Mouse (Mus musculus) neural tube, embryonic 14.5 days (tissue): Measurements from ENCODE around the gene Ddx43. TPM values are rescaled to one million over a fixed set of nuclear protein-coding genes. Genes with fewer than 3 reads are reported as not detected.

Source experiments
- ATAC-seq: fragments of 200-750 bp; cut with Nextera tagmentation; 2 replicates; pipeline ENCODE4 v1.8.0; 2017; ENCODE audit warnings: low read depth, mild to moderate bottlenecking, moderate TSS enrichment, moderate library complexity
- H3K27ac ChIP-seq: fragments of 300-500 bp; sonication (generic); 2 replicates; pipeline ENCODE4 v1.5.1; 2014; ENCODE audit warnings: low read depth, mild to moderate bottlenecking, control low read depth, low read length, moderate library complexity, mixed read lengths
- H3K27me3 ChIP-seq: fragments of 300-500 bp; sonication (generic); 2 replicates; pipeline ENCODE4 v1.6.1; 2014; ENCODE audit warnings: low read length; ENCODE audit not compliant: control insufficient read depth, insufficient read depth
- H3K36me3 ChIP-seq: fragments of 300-500 bp; sonication (generic); 2 replicates; pipeline ENCODE4 v1.6.1; 2014; ENCODE audit warnings: low read length, mixed read lengths; ENCODE audit not compliant: control insufficient read depth, insufficient read depth
- H3K4me1 ChIP-seq: fragments of 300-500 bp; sonication (generic); 2 replicates; pipeline ENCODE4 v1.6.1; 2014; ENCODE audit warnings: low read length; ENCODE audit not compliant: control insufficient read depth, insufficient read depth
- H3K4me2 ChIP-seq: fragments of 300-500 bp; sonication (generic); 2 replicates; pipeline ENCODE4 v1.6.1; 2014; ENCODE audit warnings: mild to moderate bottlenecking, low read depth, low read length, control low read depth
- H3K4me3 ChIP-seq: fragments of 300-500 bp; sonication (generic); 2 replicates; pipeline ENCODE4 v1.5.1; 2014; ENCODE audit warnings: low read depth, low read length, control low read depth, mixed read lengths
- H3K9ac ChIP-seq: fragments of 300-500 bp; sonication (generic); replicated peaks from 2 replicates; pipeline ENCODE4 v1.6.1; 2014; ENCODE audit warnings: low read depth, mild to moderate bottlenecking, control low read depth, low read length, mixed read lengths
- H3K9me3 ChIP-seq: fragments of 300-500 bp; sonication (generic); 2 replicates; pipeline ENCODE4 v1.6.1; 2016; ENCODE audit warnings: low read length; ENCODE audit not compliant: control insufficient read depth
- WGBS: fragments of 180-500 bp; shearing (Covaris S2); extraction: QIAGEN DNeasy Blood & Tissue Kit; methylation state at CpG from one replicate; pipeline ENCODE4 v1.1.7; 2014; 5-methylcytosine and 5-hydroxymethylcytosine counted together
- polyA plus RNA-seq: library from polyadenylated mRNA; unstranded; fragments of >200 nt; fragmentation: Nextera tagmentation; extraction: Ambion mirVana; gene quantifications from 2 replicates; pipeline ENCODE4 v1.2.1, GENCODE M21; 2014

Ddx43 gene
- polyA plus RNA-seq, 1 experiment from 2014 or later, result 0.59 TPM

DNA sequence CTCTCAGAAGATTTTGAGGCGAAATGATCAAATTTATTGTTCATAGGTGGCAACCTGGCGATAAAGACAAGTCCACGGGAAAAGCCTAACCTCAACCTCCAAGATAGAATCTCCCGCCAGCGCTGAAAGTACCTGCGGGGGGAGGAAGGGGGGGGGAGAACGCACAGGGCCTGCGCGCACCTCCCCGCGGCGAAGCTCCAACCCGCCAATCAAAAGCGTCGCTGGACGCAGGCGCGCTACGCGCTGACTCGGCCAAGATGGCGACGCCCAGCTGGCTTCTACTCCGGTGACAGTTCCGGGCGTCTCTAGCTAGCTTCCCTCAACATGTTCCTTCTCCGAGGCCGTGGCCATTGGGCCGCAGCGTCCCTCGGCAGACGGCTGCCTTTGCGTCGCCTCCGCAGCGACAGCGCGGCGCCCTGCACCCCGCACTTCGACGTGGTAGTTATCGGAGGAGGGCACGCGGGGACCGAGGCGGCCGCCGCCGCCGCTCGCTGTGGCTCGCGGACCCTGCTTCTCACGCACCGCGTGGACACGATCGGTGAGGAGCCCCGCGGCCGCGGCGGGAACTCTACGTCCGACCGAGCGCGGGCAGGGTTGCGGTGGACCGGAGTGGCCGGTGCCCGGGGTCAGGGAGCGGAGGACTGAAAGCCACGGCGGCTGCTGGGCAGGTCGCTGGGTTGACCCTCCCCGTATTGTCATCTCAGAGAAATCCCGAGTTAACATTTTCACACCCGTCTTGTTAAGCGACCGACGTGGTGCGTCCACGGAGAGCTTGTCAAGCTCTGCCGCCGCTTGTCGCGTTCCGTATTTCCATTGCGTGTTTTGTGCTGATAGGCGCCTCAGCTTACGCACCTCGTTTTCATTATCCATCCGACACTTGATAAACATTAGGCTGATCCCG, 52.6 kb downstream of the Ddx43 start, which contains the start of the genes Mto1 and Gm17324:
TSS of gene Mto1 (plus strand) at position 236 of the 901 bp plus-strand sequence.
TSS of gene Gm17324 (minus strand) at position 814 of the 901 bp plus-strand sequence.
- Histone ChIP-seq H3K4me3 (peak within 1 kb of the TSS; percentile 100), H3K4me1 (peaks cover 10% of the 10 kb centered on the region; the same call in 1 of the 2 replicates), H3K27me3 (peaks cover 16% of the 10 kb centered on the region), H3K9me3 (no peaks in the 10 kb centered on the region), H3K9ac (peak within 1 kb of the TSS; percentile 91), H3K27ac (peak within 1 kb of the TSS; percentile 93), H3K36me3 (peaks cover 16% of the 10 kb centered on the region), H3K4me2 (peak within 1 kb of the TSS; percentile 69)
- WGBS, result under 1% methylated on average over 96 of the region's 96 CpGs
- peak; percentile 92 for ATAC-seq

DNA sequence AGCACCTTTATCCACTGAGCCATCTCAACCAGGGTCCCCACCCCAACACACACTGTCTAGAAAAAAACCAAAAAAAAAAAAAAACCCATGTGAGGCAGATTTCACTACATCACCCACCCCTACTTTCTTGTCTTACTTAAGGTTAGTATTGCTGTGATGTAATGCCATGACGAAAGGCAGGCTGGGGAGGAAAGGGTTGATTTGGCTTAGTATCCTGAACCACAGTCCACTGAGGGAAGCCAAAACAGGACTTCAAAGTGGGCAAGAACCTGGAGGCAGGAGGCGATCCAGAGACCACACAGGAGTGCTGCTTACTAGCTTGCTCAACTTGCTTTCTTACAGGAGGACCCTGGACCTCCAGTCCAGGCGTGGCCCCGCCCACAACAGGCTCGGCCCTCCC, 54.8 kb downstream of the Ddx43 start:
- Histone ChIP-seq H3K36me3 (peaks cover 22% of the 10 kb centered on the region), H3K9ac (no peak overlapping the region), H3K27ac (no peak overlapping the region), H3K4me3 (no peak overlapping the region), H3K4me1 (peaks cover 10% of the 10 kb centered on the region; the same call in 1 of the 2 replicates), H3K4me2 (no peak overlapping the region), H3K27me3 (peaks cover 4% of the 10 kb centered on the region), H3K9me3 (no peaks in the 10 kb centered on the region)
- no peak for ATAC-seq
- WGBS, result 83% methylated on average over 5 of the region's 5 CpGs

DNA sequence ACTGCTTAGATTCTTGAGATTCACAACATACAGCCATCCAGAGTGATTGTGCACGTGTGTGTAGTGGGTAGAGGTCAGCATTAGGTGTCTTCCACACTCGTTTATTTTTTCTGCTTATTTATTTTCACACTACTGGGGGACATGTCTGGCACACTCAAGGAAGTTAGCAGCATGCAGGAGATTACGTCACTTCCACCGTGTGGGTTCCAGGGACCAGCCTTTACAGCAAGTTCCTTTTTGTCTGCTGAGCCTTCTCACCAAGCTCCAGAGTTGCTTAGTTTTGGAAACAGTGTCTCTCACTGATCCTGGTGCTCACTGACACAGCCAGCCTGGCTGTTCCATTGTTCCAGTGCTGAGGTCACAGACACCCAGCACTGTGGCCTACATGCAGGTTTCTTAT, 55.8 kb downstream of the Ddx43 start:
- Histone ChIP-seq H3K9ac (no peak overlapping the region), H3K4me3 (no peak overlapping the region), H3K4me2 (no peak overlapping the region), H3K27ac (no peak overlapping the region), H3K4me1 (peaks cover 10% of the 10 kb centered on the region; the same call in 1 of the 2 replicates), H3K36me3 (peaks cover 22% of the 10 kb centered on the region), H3K27me3 (no peaks in the 10 kb centered on the region), H3K9me3 (no peaks in the 10 kb centered on the region)
- 78% methylated on average over 4 of the region's 4 CpGs for WGBS
- no peak for ATAC-seq

DNA sequence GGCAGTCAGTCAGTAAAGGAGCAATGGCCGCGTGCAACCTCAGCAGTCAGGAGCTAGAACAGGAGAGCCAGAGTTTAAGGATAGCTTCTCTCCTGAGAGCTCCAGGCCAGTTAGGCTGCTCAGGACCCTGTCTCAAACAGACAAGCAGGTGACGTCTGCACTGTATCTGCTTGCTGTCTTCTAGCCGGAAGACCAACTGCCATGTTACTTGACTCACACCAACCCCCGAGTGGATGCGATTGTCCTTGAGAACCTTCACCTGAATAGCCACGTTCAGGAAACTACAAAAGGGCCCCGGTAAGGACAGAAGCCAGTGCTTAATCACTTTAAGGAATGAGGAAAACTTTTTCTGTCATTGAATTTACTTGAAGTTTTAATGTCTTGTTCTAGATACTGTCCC, 61.4 kb downstream of the Ddx43 start:
- no peak for ATAC-seq
- Histone ChIP-seq H3K9me3 (no peaks in the 10 kb centered on the region), H3K36me3 (peaks cover 35% of the 10 kb centered on the region), H3K27ac (no peak overlapping the region), H3K4me1 (no peaks in the 10 kb centered on the region), H3K4me2 (no peak overlapping the region), H3K9ac (no peak overlapping the region), H3K4me3 (no peak overlapping the region), H3K27me3 (no peaks in the 10 kb centered on the region)
- 94% methylated on average over 8 of the region's 8 CpGs for WGBS

DNA sequence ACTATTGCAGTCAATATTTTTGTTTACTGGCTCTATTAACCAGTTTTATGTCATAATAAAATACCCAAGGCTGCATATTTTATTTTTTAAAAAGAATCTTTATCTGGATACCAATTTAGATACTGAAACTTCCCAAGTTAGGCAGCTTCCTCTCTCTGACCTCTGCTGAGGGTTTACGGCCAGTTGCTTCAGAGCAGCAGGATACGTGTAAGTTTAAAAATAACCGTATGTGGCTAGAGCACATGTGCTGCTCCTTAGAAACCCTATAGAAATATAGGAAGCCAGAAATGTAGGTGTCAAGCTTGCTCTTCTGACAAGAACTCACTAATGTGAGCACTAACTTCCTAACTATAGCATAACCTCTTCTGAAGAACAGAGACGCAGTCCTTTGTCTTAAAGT, 67.8 kb downstream of the Ddx43 start:
- Histone ChIP-seq H3K27ac (no peak overlapping the region), H3K4me3 (no peak overlapping the region), H3K9me3 (no peaks in the 10 kb centered on the region), H3K4me2 (no peak overlapping the region), H3K9ac (no peak overlapping the region), H3K4me1 (no peaks in the 10 kb centered on the region), H3K36me3 (peaks cover 31% of the 10 kb centered on the region), H3K27me3 (no peaks in the 10 kb centered on the region)
- no peak for ATAC-seq
- 92% methylated on average over 4 of the region's 4 CpGs for WGBS

DNA sequence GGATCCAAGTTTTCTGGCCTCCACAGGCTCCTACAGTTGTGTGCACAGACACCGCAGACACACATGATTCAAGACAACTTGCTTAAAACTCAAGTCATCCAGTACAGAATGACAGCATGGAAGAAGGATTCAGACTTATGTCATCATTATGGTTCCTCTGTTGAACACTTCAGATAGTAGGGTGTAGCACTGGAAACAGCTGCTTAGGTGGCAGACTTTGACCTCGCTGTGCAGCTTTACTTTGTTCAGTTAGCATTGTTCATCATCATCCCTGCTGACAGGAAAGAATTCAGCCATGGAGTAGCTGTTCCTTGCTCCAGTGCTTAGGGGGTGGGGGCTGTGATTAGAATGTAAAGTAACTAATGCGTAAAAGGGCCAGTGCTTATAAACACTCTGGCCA, 70.1 kb downstream of the Ddx43 start:
- 92% methylated on average over 3 of the region's 3 CpGs for WGBS
- H3K36me3 ChIP-seq, result peaks cover 41% of the 10 kb centered on the region

More for the DNA sequence above, 70.1 kb downstream of the Ddx43 start:
- no peaks in the 10 kb centered on the region for H3K4me1 ChIP-seq
- H3K4me3 ChIP-seq, result no peak overlapping the region
- H3K27me3 ChIP-seq, result no peaks in the 10 kb centered on the region
- no peak overlapping the region for H3K4me2 ChIP-seq
- no peak for ATAC-seq
- H3K9ac ChIP-seq, result no peak overlapping the region
- no peak overlapping the region for H3K27ac ChIP-seq
- no peaks in the 10 kb centered on the region for H3K9me3 ChIP-seq

Other genes starting within 250 kb of the Ddx43 start
- gene Gsta4, start 213.0 kb upstream of the Ddx43 start, polyA plus RNA-seq, result 34.4 and 34.9 TPM in 2 replicates
- not detected in 2 replicates for gene Gsta1, start 165.1 kb upstream of the Ddx43 start, polyA plus RNA-seq
- gene Gm3776, start 138.6 kb upstream of the Ddx43 start, polyA plus RNA-seq, result not detected in 2 replicates
- gene Gm10639, start 105.9 kb upstream of the Ddx43 start, polyA plus RNA-seq, result not detected in 2 replicates
- gene Omt2a, start 81.0 kb upstream of the Ddx43 start, polyA plus RNA-seq, result not detected in 2 replicates
- not detected in 2 replicates for gene Omt2b, start 68.2 kb upstream of the Ddx43 start, polyA plus RNA-seq
- gene Gsta2, start 40.0 kb upstream of the Ddx43 start, polyA plus RNA-seq, result not detected in 2 replicates
- 3.1 and 5.9 TPM in 2 replicates for gene Dppa5a, start 27.6 kb upstream of the Ddx43 start, polyA plus RNA-seq
- 4.1 and 4.9 TPM in 2 replicates for gene Ooep, start 17.1 kb upstream of the Ddx43 start, polyA plus RNA-seq
- 0.60 and 0.70 TPM in 2 replicates for gene Cgas, start 47.5 kb downstream of the Ddx43 start, polyA plus RNA-seq
- 32.0 and 34.6 TPM in 2 replicates for gene Mto1, start 52.4 kb downstream of the Ddx43 start, polyA plus RNA-seq
- 2.1 and 2.4 TPM in 2 replicates for gene Gm17324, start 53.0 kb downstream of the Ddx43 start, polyA plus RNA-seq
- 3,427 and 3,855 TPM in 2 replicates for gene Eef1a1, start 93.4 kb downstream of the Ddx43 start, polyA plus RNA-seq
- 18.8 and 20.4 TPM in 2 replicates for gene Slc17a5, start 192.3 kb downstream of the Ddx43 start, polyA plus RNA-seq
- 1.3 and 1.9 TPM in 2 replicates for gene Cd109, start 219.8 kb downstream of the Ddx43 start, polyA plus RNA-seq